Mouse (Mus musculus) limb, embryonic 13.5 days (tissue): ENCODE data around the gene Madcam1. TPM values are rescaled to one million over a fixed set of nuclear protein-coding genes. Genes with fewer than 3 reads are reported as not detected.
A peak's percentile ranks its signal among the peaks of the same experiment; 100 is the strongest.

Experiments used
- ATAC-seq: fragments of 200-750 bp; cut with Nextera tagmentation; 2 replicates; pipeline ENCODE4 v1.8.0; 2017; ENCODE audit warnings: low read depth, moderate number of reproducible peaks, moderate TSS enrichment; ENCODE audit not compliant: low FRiP score
- H3K27ac ChIP-seq: fragments of 300-500 bp; sonication (generic); 2 replicates; pipeline ENCODE4 v1.5.1; 2015; ENCODE audit warnings: inconsistent platforms, mild to moderate bottlenecking, moderate library complexity
- H3K27me3 ChIP-seq: fragments of 300-500 bp; sonication (generic); 2 replicates; pipeline ENCODE4 v1.6.1; 2015; ENCODE audit warnings: mild to moderate bottlenecking, inconsistent platforms
- H3K36me3 ChIP-seq: fragments of 300-500 bp; sonication (generic); 2 replicates; pipeline ENCODE4 v1.6.1; 2015; ENCODE audit warnings: inconsistent platforms, mild to moderate bottlenecking, moderate library complexity
- H3K4me1 ChIP-seq: fragments of 300-500 bp; sonication (generic); 2 replicates; pipeline ENCODE4 v1.6.1; 2015; ENCODE audit warnings: inconsistent platforms
- H3K4me2 ChIP-seq: fragments of 300-500 bp; sonication (generic); replicated peaks from 2 replicates; pipeline ENCODE4 v1.6.1; 2015; ENCODE audit warnings: inconsistent platforms, mild to moderate bottlenecking, moderate library complexity
- H3K4me3 ChIP-seq: fragments of 300-500 bp; sonication (generic); 2 replicates; pipeline ENCODE4 v1.5.1; 2015; ENCODE audit warnings: moderate library complexity, mild to moderate bottlenecking, inconsistent platforms
- H3K9ac ChIP-seq: fragments of 300-500 bp; sonication (generic); 2 replicates; pipeline ENCODE4 v1.6.1; 2015; ENCODE audit warnings: mild to moderate bottlenecking, inconsistent platforms
- H3K9me3 ChIP-seq: fragments of 300-500 bp; sonication (generic); 2 replicates; pipeline ENCODE4 v1.6.1; 2016; ENCODE audit warnings: inconsistent platforms
- WGBS: fragments of 180-500 bp; shearing (Covaris S2); methylation state at CpG from one replicate; pipeline ENCODE4 v1.1.7; 2015; 5-methylcytosine and 5-hydroxymethylcytosine counted together
- polyA plus RNA-seq: library from polyadenylated mRNA; unstranded; fragments of >200 nt; fragmentation: Nextera tagmentation; extraction: Ambion mirVana; gene quantifications from 2 replicates; pipeline ENCODE4 v1.2.1, GENCODE M21; 2015

Madcam1 gene
- polyA plus RNA-seq, 1 experiment from 2014 or later = 8.2 TPM

DNA sequence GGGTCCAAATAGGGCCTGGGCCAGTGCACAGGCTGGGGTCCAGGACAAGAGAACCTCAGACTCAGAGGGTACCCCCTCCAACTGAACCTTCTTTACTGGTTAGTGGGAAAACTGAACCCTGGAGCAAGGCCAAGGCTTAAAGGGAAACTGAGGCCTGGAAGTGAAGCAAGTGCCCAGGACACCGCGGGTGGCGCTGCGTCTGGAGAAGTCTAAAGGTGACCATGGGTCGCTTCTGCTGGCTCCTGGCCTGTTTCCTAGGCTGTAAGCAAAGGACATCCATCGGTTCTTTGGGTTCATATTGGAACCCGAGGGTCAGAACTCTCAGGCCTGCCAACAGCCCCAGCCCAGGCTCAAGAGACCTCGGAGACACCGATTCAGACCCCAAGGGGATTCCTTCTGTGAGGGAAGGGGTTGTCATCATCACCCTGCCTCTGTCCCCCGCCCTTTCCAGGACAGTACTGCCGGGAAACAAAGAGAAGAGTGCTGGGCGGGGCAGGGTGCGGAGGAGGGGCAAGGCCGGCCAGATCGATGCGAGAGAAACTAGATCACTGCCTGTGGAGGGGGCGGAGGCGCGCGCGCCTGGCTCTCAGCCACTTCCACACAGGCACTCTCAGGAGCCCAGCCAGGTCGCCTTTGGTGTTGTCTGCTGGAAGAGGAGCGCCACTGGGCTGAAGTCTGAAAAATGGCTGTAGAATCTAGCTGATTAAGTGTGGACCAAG is 25.7 kb upstream of the Madcam1 start:
- Histone ChIP-seq H3K4me3 (peak overlapping the region; percentile 90), H3K27me3 (peaks cover 37% of the 10 kb centered on the region), H3K4me1 (peaks cover 22% of the 10 kb centered on the region), H3K36me3 (no peaks in the 10 kb centered on the region), H3K9ac (peak overlapping the region; percentile 57), H3K27ac (no peak overlapping the region), H3K9me3 (no peaks in the 10 kb centered on the region), H3K4me2 (peak overlapping the region; percentile 93)
- ATAC-seq = peak; percentile 57; the same call in 1 of the 2 replicates
- WGBS = 7% methylated on average over 23 of the region's 23 CpGs

DNA sequence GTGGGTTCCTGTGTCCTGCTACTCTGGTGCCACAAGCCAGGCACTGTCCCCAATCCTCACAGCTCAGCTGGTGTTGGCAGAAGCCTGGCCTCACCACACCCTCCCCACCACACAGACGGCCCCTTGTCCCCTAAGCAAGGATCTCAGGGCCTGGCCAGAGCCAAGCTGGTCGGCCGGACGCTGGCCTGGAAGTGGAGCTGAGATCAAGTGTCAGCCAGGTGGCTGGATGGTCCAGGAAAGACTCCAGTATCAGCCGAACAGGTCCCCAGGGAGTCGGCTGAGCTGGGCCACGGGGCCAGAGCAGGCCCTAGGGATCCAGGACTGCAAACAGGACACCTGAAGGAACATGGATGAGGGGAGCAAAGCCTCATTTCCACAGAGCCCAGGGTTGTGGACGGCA is 18.6 kb upstream of the Madcam1 start, which contains the start of gene Odf3l2:
TSS of gene Odf3l2 (minus strand) at position 28 of the 400 bp plus-strand sequence.
- Histone ChIP-seq H3K27ac (no peak within 1 kb of the TSS), H3K9ac (peak within 1 kb of the TSS; percentile 19; the same call in 1 of the 2 replicates), H3K36me3 (no peaks in the 10 kb centered on the region), H3K9me3 (no peaks in the 10 kb centered on the region), H3K4me1 (no peaks in the 10 kb centered on the region), H3K4me2 (no peak within 1 kb of the TSS), H3K27me3 (no peaks in the 10 kb centered on the region), H3K4me3 (no peak within 1 kb of the TSS)
- 0 out of 2 replicates have a peak, but pooled peaks have one; percentile 20 for ATAC-seq
- 69% methylated on average over 8 of the region's 8 CpGs for WGBS

DNA sequence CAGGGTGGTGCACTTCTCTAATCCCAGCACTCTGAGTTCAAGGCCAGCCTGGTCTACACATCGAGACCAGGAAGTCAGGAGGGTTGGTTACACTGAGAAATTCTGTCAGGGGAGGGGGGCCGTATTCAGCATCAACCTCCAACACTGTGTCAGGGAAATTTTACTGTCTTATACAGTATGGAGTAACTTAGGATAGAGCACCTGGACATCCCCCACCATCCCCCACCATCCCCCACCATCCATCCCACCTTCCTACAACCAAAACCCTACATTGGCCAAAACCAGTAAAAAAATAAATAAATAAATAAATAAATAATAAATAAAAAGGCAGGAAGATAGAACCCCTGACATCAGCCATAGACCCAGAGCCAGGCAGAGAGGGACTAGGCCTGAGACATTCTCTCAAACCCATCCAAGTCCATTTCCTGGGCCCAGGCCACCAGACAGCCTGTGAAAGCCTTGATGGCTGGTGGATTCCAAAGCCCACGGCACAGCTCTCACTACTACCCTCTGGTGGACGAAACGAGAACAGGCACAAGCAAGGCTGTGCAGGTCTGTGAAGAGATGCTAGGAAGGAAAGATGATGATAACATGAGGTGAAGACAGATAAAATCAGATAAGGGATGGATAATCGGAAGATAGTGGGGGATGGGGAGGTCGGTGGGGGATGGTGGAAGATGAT is 15.1 kb upstream of the Madcam1 start:
- Histone ChIP-seq H3K4me3 (no peak overlapping the region), H3K9ac (no peak overlapping the region), H3K4me1 (no peaks in the 10 kb centered on the region), H3K4me2 (no peak overlapping the region), H3K36me3 (no peaks in the 10 kb centered on the region), H3K27ac (no peak overlapping the region), H3K27me3 (0 out of 2 replicates have a peak, but pooled peaks cover 5% of the 10 kb centered on the region), H3K9me3 (no peaks in the 10 kb centered on the region)
- ATAC-seq = peak; percentile 38; the same call in 1 of the 2 replicates
- WGBS = 31% methylated on average over 7 of the region's 7 CpGs

DNA sequence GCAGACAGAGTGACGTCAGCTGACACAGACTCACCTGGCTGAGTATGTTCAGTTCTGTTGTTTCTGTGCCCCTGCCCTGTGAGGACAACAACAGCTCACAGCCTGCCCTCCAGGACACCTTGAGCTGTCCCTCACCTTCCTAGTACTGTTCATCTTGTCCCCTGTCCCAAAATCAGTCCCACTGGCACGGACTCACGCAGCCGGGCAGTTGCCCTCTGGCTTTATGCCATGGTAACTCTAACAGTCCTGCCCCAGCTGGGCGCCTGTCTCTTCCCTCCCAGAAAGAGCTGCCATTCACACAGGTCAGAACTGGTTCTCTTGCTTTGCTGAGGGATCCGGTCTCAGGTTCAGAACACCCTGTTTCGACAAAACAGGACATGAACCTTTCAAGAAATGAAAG is 11.6 kb upstream of the Madcam1 start:
- no peak overlapping the region for H3K4me3 ChIP-seq
- H3K4me1 ChIP-seq = peaks cover 5% of the 10 kb centered on the region; the same call in 1 of the 2 replicates
- peaks cover 5% of the 10 kb centered on the region; the same call in 1 of the 2 replicates for H3K27me3 ChIP-seq
- 77% methylated on average over 7 of the region's 7 CpGs for WGBS
- H3K27ac ChIP-seq = no peak overlapping the region
- no peak for ATAC-seq
- no peaks in the 10 kb centered on the region for H3K9me3 ChIP-seq
- no peak overlapping the region for H3K9ac ChIP-seq
- no peaks in the 10 kb centered on the region for H3K36me3 ChIP-seq
- no peak overlapping the region for H3K4me2 ChIP-seq

DNA sequence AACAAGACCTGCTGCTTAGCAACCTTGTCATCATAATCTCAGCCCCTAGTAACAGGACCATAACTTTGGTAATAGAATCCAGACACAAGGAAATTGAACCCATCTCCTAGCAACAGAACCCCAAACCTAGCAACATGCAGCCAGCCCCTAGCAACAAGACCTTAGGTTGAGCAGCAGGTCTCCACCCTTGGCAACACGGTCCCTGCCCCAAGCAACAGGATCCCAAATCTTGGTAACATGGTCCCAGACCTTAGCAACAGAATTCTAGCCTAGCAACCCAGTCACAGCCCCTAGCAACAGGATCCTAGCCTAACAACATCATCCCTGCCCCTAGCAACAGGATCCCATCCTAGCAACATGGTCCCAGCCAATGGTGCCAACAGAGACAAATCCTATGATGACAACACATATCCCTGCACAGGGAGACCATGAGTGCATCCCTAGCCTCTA is 9.4 kb upstream of the Madcam1 start:
- H3K4me2 ChIP-seq = no peak overlapping the region
- no peaks in the 10 kb centered on the region for H3K36me3 ChIP-seq
- peaks cover 5% of the 10 kb centered on the region; the same call in 1 of the 2 replicates for H3K27me3 ChIP-seq
- H3K27ac ChIP-seq = no peak overlapping the region
- peak; percentile 84 for ATAC-seq
- no peak overlapping the region for H3K4me3 ChIP-seq
- 0% methylated on average over 1 of the region's 1 CpGs for WGBS
- peaks cover 7% of the 10 kb centered on the region; the same call in 1 of the 2 replicates for H3K4me1 ChIP-seq
- H3K9me3 ChIP-seq = no peaks in the 10 kb centered on the region
- no peak overlapping the region for H3K9ac ChIP-seq

DNA sequence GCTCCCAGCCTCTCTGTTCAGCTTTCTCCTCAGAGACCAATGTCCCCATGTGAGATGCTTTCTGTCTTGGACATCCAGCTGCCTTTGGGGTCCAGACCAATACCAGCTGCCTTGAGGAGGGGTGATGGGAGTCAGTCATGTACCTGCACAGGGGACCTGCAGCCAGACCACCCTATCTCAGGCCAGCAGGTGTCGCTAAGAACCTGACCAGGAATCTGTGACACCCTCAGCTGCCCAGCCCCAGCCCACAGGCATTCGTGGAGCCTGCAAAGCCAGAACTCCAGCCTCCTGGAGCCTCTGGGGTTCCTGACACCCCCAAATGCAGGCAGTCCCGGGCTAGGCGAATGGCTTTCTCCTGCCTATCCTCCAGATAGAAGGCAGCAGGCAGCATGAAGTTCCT is 5.5 kb upstream of the Madcam1 start:
- no peaks in the 10 kb centered on the region for H3K36me3 ChIP-seq
- H3K27ac ChIP-seq = no peak overlapping the region
- H3K4me2 ChIP-seq = no peak overlapping the region
- peaks cover 7% of the 10 kb centered on the region; the same call in 1 of the 2 replicates for H3K4me1 ChIP-seq
- 19% methylated on average over 4 of the region's 4 CpGs for WGBS
- no peak for ATAC-seq
- H3K4me3 ChIP-seq = no peak overlapping the region
- no peak overlapping the region for H3K9ac ChIP-seq
- no peaks in the 10 kb centered on the region for H3K9me3 ChIP-seq
- no peaks in the 10 kb centered on the region; the same call in 1 of the 2 replicates for H3K27me3 ChIP-seq

DNA sequence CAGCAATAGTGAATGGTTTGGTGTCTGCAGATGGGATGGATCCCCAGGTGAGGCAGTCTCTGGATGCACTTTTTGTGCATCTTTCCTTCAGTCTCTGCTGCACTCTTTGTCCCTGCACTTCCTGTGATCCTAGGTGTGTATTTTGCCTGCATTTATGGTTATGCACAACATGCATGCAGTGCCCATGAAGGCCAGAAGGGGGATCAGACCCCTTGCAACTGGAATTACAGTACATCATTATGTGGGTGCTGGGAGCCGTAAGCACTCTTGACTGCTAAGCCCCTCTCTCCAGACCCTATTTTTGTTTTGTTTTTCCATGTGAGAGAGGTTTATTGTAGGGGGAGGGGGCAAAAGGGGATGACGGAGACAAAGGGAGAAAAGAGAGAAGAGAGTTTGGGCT is 4.1 kb upstream of the Madcam1 start:
- no peak overlapping the region for H3K27ac ChIP-seq
- H3K9ac ChIP-seq = no peak overlapping the region
- 72% methylated on average over 2 of the region's 2 CpGs for WGBS
- H3K9me3 ChIP-seq = no peaks in the 10 kb centered on the region
- H3K4me1 ChIP-seq = 0 out of 2 replicates have a peak, but pooled peaks cover 2% of the 10 kb centered on the region
- no peak overlapping the region for H3K4me3 ChIP-seq
- no peak overlapping the region for H3K4me2 ChIP-seq
- H3K27me3 ChIP-seq = no peaks in the 10 kb centered on the region; the same call in 1 of the 2 replicates
- H3K36me3 ChIP-seq = no peaks in the 10 kb centered on the region
- ATAC-seq = no peak

DNA sequence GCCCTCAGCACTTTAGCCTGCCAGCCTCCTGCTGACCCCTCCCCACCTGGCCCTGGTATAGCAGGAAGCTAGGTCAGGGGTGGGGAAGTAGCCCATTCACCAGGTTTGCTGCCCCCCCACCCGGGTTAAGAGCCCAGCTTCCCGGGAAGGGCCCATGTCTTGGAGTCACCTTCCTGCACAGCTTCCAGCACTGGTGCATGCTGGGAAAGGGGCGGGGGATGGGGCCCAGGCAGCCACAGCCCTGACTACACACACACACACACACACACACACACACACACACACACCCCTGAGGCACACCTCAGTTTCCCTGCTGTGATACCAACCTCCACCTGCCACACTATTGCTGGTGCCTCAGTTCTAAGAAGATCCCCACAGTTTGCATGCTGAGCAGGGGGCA is 2.5 kb upstream of the Madcam1 start:
- no peak for ATAC-seq

DNA sequence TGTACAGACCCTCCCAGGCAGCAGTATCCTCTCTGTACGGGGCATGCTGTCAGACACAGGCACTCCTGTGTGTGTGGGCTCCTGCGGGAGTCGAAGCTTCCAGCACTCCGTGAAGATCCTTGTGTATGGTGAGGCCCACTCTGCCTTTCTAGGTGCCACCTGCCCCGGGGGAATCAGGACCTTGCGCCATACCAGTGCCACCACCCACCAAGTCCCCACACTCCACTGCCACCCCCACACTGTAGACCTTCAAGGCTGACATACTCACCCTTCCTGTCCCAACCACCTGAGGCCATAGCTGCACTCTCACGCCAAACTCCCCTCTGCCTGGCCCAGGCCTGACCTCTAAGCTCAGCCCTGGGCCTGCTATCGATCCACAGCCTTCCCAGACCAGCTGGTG is 692 bp downstream of the Madcam1 start:
- H3K36me3 ChIP-seq = no peaks in the 10 kb centered on the region
- no peak overlapping the region; the same call in 1 of the 2 replicates for H3K9ac ChIP-seq
- no peaks in the 10 kb centered on the region for H3K27me3 ChIP-seq
- no peak overlapping the region for H3K4me3 ChIP-seq
- WGBS = 81% methylated on average over 8 of the region's 8 CpGs
- no peak overlapping the region for H3K27ac ChIP-seq
- H3K4me1 ChIP-seq = peaks cover 4% of the 10 kb centered on the region
- H3K9me3 ChIP-seq = no peaks in the 10 kb centered on the region
- H3K4me2 ChIP-seq = no peak overlapping the region
- no peak for ATAC-seq

More for the DNA sequence above, 2.5 kb upstream of the Madcam1 start:
- Histone ChIP-seq H3K9me3 (no peaks in the 10 kb centered on the region), H3K27ac (no peak overlapping the region), H3K4me2 (no peak overlapping the region), H3K4me1 (0 out of 2 replicates have a peak, but pooled peaks cover 2% of the 10 kb centered on the region), H3K36me3 (no peaks in the 10 kb centered on the region), H3K4me3 (no peak overlapping the region), H3K9ac (no peak overlapping the region), H3K27me3 (no peaks in the 10 kb centered on the region)
- WGBS = 36% methylated on average over 3 of the region's 3 CpGs

DNA sequence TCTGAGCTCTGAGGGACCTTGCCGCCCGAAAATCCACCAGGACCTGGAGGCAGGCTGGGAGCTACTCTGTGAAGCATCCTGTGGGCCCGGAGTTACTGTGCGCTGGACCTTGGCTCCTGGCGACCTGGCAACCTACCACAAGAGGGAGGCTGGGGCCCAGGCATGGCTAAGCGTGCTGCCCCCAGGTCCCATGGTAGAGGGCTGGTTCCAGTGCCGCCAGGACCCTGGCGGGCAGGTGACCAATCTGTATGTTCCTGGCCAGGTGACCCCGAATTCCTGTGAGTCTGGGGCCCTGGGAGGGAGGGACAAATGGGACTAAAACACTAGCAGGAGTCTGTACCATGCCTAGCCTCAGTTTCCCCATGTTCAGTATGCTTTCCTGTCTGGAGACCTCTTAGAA is 2.1 kb downstream of the Madcam1 start:
- 69% methylated on average over 9 of the region's 9 CpGs for WGBS
- no peak for ATAC-seq
- Histone ChIP-seq H3K4me3 (no peak overlapping the region), H3K4me2 (no peak overlapping the region), H3K27me3 (no peaks in the 10 kb centered on the region), H3K9ac (no peak overlapping the region), H3K4me1 (peaks cover 19% of the 10 kb centered on the region), H3K9me3 (no peaks in the 10 kb centered on the region), H3K27ac (no peak overlapping the region), H3K36me3 (no peaks in the 10 kb centered on the region)

DNA sequence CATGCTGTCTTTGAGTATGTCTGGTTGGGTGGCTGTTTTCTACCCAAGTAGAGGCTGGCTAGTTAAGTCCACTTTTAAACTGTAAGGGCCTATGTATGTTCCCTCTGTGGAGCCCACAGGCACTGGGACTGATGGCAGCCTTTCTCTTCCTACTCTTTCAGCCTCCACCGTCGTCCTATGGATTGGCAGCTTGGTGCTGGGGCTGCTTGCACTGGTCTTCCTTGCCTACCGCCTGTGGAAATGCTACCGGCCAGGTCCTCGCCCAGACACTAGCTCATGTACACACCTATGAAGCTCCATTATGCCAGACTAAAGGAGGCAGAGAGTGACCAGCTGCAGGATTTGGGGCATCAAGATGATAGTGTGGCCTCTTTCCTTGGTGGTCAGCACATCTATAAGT is 3.7 kb downstream of the Madcam1 start:
- H3K4me3 ChIP-seq = no peak overlapping the region
- H3K4me1 ChIP-seq = peaks cover 19% of the 10 kb centered on the region
- no peak overlapping the region for H3K27ac ChIP-seq
- H3K9ac ChIP-seq = no peak overlapping the region
- H3K9me3 ChIP-seq = no peaks in the 10 kb centered on the region
- ATAC-seq = no peak
- H3K4me2 ChIP-seq = peak overlapping the region; percentile 97; the same call in 1 of the 2 replicates
- 86% methylated on average over 5 of the region's 5 CpGs for WGBS
- peaks cover 12% of the 10 kb centered on the region for H3K36me3 ChIP-seq
- H3K27me3 ChIP-seq = no peaks in the 10 kb centered on the region
